Mouse (Mus musculus): ENCODE results near the gene Myo18a.

DNA sequence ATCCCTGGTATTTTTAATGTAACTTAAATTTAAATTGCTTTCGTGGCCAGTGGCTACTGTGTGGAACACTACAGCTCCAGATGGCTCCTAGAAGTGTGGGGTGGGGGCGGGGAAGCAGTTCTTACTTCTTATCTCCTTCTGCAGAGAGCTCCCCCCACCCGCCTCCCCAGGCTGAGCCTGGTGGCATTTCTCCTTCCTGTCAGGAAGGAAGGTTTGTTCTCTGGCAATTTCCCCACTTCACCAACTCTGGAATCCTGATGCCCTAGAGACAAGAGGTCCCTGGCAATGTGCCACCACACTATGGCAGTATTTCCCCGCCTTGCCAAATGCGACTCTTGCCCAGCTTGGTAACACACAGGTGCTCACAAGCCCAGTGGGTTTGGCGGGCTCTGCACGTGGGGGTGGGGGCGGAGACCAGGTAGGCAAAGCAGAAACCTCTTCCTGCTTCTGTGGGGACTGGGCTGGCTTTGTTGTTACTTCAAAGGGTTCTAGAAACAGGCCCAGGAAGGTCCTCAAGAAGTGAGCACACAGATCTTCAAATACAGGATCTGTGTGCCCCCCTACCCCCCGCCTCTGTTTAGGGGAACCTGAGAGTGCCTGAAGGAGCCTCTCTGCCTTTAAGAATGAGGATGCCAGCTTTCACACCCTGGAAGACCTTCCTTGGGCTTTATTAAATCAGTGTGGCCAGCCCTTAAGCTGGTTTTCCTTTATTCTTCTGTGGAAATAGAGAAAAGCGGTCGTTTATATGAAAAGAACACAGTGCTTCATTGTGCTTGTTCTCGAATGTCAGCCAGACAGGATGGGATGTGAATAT lies 28.9 kb downstream of the Myo18a start:
- TF ChIP-seq CTCF (IDR thresholded peaks at IDR 0.05) (no peak; the same call in 1 of the 2 replicates), EP300 (IDR thresholded peaks at IDR 0.05) (peak; percentile 83)

Measured in lung, postnatal 0 days (tissue).